Mouse (Mus musculus) spleen, postnatal 4 days (tissue): ENCODE results near the gene Tas2r144.

ENCODE experiments used
- DNase-seq, 2 experiments: peaks; one replicate each; pipeline ENCODE4 v3.0.0; 2022; ENCODE audit warnings: low spot score in 2 of 2

Tas2r144 gene

GRCm38 (mm10) chr6:42215028-42215427, at the start of gene Tas2r144:
Gene Tas2r144 (plus strand): TSS chr6:42215328.
- no peak for DNase-seq

- no peak for DNase-seq
Observed at GRCm38 (mm10) chr6:42182462-42182861, 32.7 kb upstream of the Tas2r144 start.

- DNase-seq, result no peak
Observed at GRCm38 (mm10) chr6:42186230-42186629, 28.9 kb upstream of the Tas2r144 start.

GRCm38 (mm10) chr6:42197710-42198109, 17.4 kb upstream of the Tas2r144 start:
- no peak for DNase-seq

GRCm38 (mm10) chr6:42199498-42199897, 15.6 kb upstream of the Tas2r144 start:
- DNase-seq, result no peak

- DNase-seq, result no peak
Observed at GRCm38 (mm10) chr6:42222286-42222685, 7.2 kb downstream of the Tas2r144 start.

GRCm38 (mm10) chr6:42225046-42225445, 9.9 kb downstream of the Tas2r144 start:
- no peak for DNase-seq

- DNase-seq, result peak; percentile 46 to 79
Observed at GRCm38 (mm10) chr6:42227240-42228101, 12.3 kb downstream of the Tas2r144 start.

GRCm38 (mm10) chr6:42229610-42230009, 14.5 kb downstream of the Tas2r144 start:
- DNase-seq, result no peak

GRCm38 (mm10) chr6:42231191-42231590, 16.1 kb downstream of the Tas2r144 start:
- no peak for DNase-seq

- DNase-seq, result no peak
Observed at GRCm38 (mm10) chr6:42237276-42237805, 22.2 kb downstream of the Tas2r144 start.

GRCm38 (mm10) chr6:42241311-42242045, 26.4 kb downstream of the Tas2r144 start:
- no peak for DNase-seq

GRCm38 (mm10) chr6:42245711-42246353, 30.7 kb downstream of the Tas2r144 start, which contains the start of gene Gstk1:
Gene Gstk1 (plus strand): TSS chr6:42245935.
- DNase-seq, result peak; percentile 79 to 85

GRCm38 (mm10) chr6:42247173-42247572, 32.0 kb downstream of the Tas2r144 start:
- DNase-seq, result peak in 1 of 2 experiments; percentile 38

GRCm38 (mm10) chr6:42247981-42248380, 32.9 kb downstream of the Tas2r144 start:
- DNase-seq, result no peak

GRCm38 (mm10) chr6:42251791-42252190, 36.7 kb downstream of the Tas2r144 start:
- DNase-seq, result no peak

GRCm38 (mm10) chr6:42253103-42253502, 38.0 kb downstream of the Tas2r144 start:
- DNase-seq, result no peak

- DNase-seq, result peak; percentile 64 to 79
Observed at GRCm38 (mm10) chr6:42257303-42257863, 42.3 kb downstream of the Tas2r144 start.

GRCm38 (mm10) chr6:42260430-42260829, 45.3 kb downstream of the Tas2r144 start:
- no peak for DNase-seq

GRCm38 (mm10) chr6:42261524-42262170, 46.5 kb downstream of the Tas2r144 start, which contains the start of gene Tmem139:
Gene Tmem139 (plus strand): TSS chr6:42261970.
- DNase-seq, result no peak
